Mouse (Mus musculus): ENCODE data around the gene Atp1a3. TPM values are rescaled to one million over a fixed set of nuclear protein-coding genes. Genes with fewer than 3 reads are reported as not detected.

Gene Atp1a3
- polyA plus RNA-seq, 1 experiment from 2014 or later = 1.5 TPM

GRCm38 (mm10) chr7:25011592-25011991, 5.8 kb upstream of the Atp1a3 start:
- Histone ChIP-seq H3K4me3 (no peak overlapping the region), H3K9me3 (no peaks in the 10 kb centered on the region)

DNA sequence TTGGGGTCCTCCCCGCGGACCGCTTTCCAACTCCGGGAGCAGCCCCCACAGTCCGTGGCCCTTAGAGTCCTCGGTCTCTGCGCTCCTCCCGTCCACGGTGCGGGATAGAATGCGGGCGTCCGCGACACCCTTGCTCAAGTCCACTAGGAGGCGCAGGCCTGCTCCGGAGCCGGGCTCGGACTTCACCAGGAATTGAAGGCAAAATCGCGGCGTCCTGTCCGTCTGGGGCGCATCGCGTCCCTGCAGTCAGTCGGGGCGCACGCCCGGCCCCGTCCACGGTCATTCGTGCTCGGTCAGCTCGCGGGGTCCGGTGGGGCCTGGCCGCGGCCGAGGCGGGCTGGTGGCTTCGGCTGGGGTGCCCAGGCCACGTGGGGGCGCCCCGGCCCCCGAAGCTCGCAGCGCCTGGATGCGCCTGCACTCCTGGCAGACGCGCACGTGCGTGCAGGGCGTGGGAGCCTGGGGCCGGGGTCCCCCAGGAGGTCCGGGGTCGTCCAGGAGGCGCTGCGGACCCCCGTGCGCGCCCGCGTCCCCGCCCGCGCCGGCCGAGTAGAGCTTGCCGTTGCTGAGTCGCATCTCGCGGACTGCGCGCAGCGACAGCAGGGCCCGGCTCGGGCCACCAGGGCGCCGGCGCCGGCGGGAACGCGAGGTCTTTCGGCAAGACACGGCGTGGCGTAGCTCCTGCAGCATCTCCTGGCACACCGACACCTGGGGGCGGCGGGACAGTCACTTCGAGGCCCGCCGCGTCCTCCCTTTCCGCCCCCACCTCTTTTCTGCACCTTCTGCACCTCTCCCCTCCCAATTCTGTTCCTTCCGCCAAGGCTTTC, 4.5 kb upstream of the Atp1a3 start:
- no peak overlapping the region for H3K9ac ChIP-seq
- H3K4me1 ChIP-seq = peaks cover 27% of the 10 kb centered on the region
- H3K27ac ChIP-seq = no peak overlapping the region
- WGBS = 3% methylated on average over 91 of the region's 97 CpGs
- peak overlapping the region; percentile 34 for H3K4me3 ChIP-seq
- H3K27me3 ChIP-seq = peaks cover 78% of the 10 kb centered on the region
- H3K36me3 ChIP-seq = peaks cover 28% of the 10 kb centered on the region
- peak overlapping the region; percentile 63 for H3K4me2 ChIP-seq
- ATAC-seq (ENCODE audit: insufficient number of reproducible peaks, low FRiP score, low TSS enrichment, low read depth) = no peak
- H3K9me3 ChIP-seq = no peaks in the 10 kb centered on the region

More at GRCm38 (mm10) chr7:25011592-25011991, 5.8 kb upstream of the Atp1a3 start:
- no peak for ATAC-seq (ENCODE audit: insufficient number of reproducible peaks, low FRiP score, low TSS enrichment, low read depth)
- 51% methylated on average over 7 of the region's 7 CpGs for WGBS
- Histone ChIP-seq H3K4me1 (peaks cover 20% of the 10 kb centered on the region), H3K4me2 (no peak overlapping the region), H3K36me3 (peaks cover 36% of the 10 kb centered on the region), H3K27ac (no peak overlapping the region), H3K27me3 (peaks cover 65% of the 10 kb centered on the region), H3K9ac (no peak overlapping the region)

DNA sequence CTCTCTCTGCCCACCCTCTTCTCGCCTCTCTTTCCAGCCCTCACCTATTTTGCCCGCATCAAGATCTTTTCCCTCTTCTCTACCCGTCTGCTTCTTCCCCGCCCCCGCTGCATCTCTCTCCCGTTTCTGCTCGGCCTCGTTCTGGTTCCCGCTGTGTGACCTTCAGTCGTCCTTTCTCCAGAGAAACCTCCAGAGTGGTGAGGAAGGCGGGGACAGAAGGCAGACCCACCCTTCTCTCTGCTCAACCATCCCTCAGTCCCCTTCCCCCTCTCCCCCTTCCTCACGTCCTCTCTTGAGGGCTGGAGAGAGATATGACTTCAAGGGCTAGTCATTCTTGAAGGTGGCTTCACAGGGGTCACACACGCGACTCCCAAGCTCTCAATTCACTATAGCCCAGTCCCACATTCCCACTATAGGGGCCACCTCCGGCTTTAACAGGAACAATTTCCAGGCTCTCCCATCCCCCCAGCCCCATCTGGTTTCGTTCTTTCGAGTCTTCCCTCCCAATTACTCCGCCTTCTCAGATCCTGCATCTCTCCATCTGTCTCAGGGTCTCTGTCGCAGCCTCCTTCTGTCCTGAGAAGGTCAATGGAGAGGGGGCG, 3.4 kb upstream of the Atp1a3 start:
- Histone ChIP-seq H3K27me3 (peaks cover 87% of the 10 kb centered on the region), H3K4me2 (no peak overlapping the region), H3K9ac (no peak overlapping the region), H3K27ac (no peak overlapping the region), H3K4me1 (peaks cover 28% of the 10 kb centered on the region), H3K4me3 (no peak overlapping the region; the same call in 1 of the 2 replicates), H3K9me3 (no peaks in the 10 kb centered on the region), H3K36me3 (peaks cover 18% of the 10 kb centered on the region; the same call in 1 of the 2 replicates)
- WGBS = 8% methylated on average over 20 of the region's 20 CpGs
- no peak for ATAC-seq (ENCODE audit: insufficient number of reproducible peaks, low FRiP score, low TSS enrichment, low read depth)

DNA sequence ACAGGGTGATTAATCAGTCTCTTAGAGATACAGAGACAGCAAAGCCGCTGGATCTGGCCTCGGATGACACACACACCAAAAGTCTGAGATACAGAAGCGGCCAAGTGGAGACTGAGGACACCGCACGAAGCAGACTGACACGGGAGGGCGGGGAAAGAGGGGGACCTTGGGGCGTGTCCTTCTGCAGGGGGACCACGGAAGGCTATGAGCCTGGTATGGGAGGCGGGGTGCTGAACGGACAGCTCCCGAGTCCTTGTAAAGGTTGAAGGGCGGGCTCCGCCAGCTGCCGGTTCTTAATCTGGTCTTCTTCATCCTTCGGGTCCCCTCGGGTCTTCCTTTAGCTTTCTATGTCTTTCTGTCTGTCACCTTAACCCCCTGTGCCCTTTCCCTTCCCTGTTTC, 2.9 kb upstream of the Atp1a3 start:
- Histone ChIP-seq H3K27me3 (peaks cover 92% of the 10 kb centered on the region), H3K9me3 (no peaks in the 10 kb centered on the region), H3K27ac (no peak overlapping the region), H3K36me3 (peaks cover 14% of the 10 kb centered on the region; the same call in 1 of the 2 replicates), H3K4me1 (peaks cover 28% of the 10 kb centered on the region), H3K9ac (no peak overlapping the region), H3K4me2 (no peak overlapping the region), H3K4me3 (no peak overlapping the region)
- ATAC-seq (ENCODE audit: insufficient number of reproducible peaks, low FRiP score, low TSS enrichment, low read depth) = no peak
- 2% methylated on average over 17 of the region's 17 CpGs for WGBS

- Histone ChIP-seq H3K4me1 (peaks cover 28% of the 10 kb centered on the region), H3K27me3 (peaks cover 97% of the 10 kb centered on the region), H3K27ac (no peak overlapping the region), H3K36me3 (peaks cover 6% of the 10 kb centered on the region; the same call in 1 of the 2 replicates), H3K4me3 (no peak overlapping the region), H3K9ac (no peak overlapping the region), H3K9me3 (no peaks in the 10 kb centered on the region), H3K4me2 (no peak overlapping the region)
- 34% methylated on average over 8 of the region's 8 CpGs for WGBS
- ATAC-seq (ENCODE audit: insufficient number of reproducible peaks, low FRiP score, low TSS enrichment, low read depth) = no peak
These were observed 2.0 kb upstream of the Atp1a3 start for GRCm38 (mm10) chr7:25007609-25008374.

DNA sequence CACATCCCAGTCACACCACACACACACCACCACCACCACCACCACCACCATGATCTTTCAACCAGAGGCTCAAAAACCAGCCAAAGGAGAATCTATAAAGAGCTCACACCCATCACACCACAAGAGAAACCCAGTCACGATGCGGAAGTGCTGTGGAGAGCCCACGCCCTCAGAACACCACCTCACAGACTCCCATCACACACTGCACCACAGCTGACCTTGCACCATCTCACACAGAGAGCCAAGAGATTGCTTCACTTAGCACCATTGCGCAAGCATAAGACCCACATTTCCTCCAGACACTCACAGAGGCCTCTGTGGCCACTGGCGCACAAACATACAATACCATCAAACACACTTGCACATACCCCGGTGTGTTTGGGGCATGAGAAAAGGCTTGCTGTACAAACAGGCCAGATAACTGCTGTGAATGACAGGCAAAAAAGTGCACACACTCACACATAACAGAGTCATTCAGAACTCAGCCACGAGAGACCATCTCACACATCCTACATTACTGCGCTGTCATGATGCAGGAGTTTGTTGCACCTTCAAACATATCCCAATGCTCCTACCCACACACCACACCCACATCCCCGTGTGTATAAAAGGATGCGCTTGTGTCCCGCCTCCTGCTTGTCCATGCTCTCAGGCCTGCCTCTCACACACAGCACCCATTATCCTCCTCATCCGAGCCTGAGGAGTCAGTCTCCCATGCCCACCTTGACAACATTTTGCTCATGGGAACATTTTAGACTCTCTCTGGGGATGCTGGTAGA, 1.0 kb upstream of the Atp1a3 start:
- Histone ChIP-seq H3K36me3 (no peaks in the 10 kb centered on the region), H3K9ac (no peak overlapping the region), H3K27me3 (peaks cover 92% of the 10 kb centered on the region), H3K4me3 (no peak overlapping the region), H3K4me2 (no peak overlapping the region), H3K27ac (no peak overlapping the region), H3K9me3 (no peaks in the 10 kb centered on the region), H3K4me1 (peaks cover 28% of the 10 kb centered on the region)
- ATAC-seq (ENCODE audit: insufficient number of reproducible peaks, low FRiP score, low TSS enrichment, low read depth) = no peak
- WGBS = 80% methylated on average over 12 of the region's 12 CpGs

DNA sequence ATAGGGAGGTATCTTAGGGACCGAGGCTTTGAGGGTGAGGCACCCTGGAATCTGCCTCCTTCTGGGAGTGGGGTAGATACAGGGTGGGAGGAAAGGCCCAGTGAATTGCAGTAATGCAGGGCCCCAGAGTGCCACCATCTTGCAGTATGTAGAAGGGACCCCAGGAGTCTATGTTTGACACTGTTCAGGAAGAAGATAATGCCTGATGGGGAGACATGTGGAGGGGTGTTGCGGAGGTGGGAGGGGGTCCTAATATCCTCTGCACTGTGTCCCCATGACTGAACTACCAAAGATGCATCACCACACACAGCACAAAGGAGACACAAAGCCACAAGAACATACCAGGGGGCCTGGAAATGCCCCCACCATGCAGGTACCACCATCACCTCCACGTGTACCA, 413 bp upstream of the Atp1a3 start:
- Histone ChIP-seq H3K9ac (no peak overlapping the region), H3K9me3 (no peaks in the 10 kb centered on the region), H3K27ac (no peak overlapping the region), H3K4me1 (peaks cover 28% of the 10 kb centered on the region), H3K27me3 (peaks cover 86% of the 10 kb centered on the region), H3K36me3 (no peaks in the 10 kb centered on the region), H3K4me3 (peak overlapping the region; percentile 34), H3K4me2 (peak overlapping the region; percentile 57)
- 58% methylated on average over 3 of the region's 3 CpGs for WGBS
- no peak for ATAC-seq (ENCODE audit: insufficient number of reproducible peaks, low FRiP score, low TSS enrichment, low read depth)

- Histone ChIP-seq H3K4me2 (no peak overlapping the region), H3K36me3 (no peaks in the 10 kb centered on the region), H3K27ac (no peak overlapping the region), H3K27me3 (peaks cover 72% of the 10 kb centered on the region), H3K9me3 (no peaks in the 10 kb centered on the region), H3K4me1 (peaks cover 17% of the 10 kb centered on the region), H3K4me3 (no peak overlapping the region), H3K9ac (no peak overlapping the region)
- ATAC-seq (ENCODE audit: insufficient number of reproducible peaks, low FRiP score, low TSS enrichment, low read depth) = no peak
- 37% methylated on average over 9 of the region's 9 CpGs for WGBS
These were observed 952 bp downstream of the Atp1a3 start for GRCm38 (mm10) chr7:25004806-25005205.

- no peak overlapping the region for H3K27ac ChIP-seq
- H3K9ac ChIP-seq = no peak overlapping the region
- H3K27me3 ChIP-seq = peaks cover 63% of the 10 kb centered on the region
- no peak overlapping the region for H3K4me2 ChIP-seq
- peaks cover 11% of the 10 kb centered on the region for H3K4me1 ChIP-seq
- no peak for ATAC-seq (ENCODE audit: insufficient number of reproducible peaks, low FRiP score, low TSS enrichment, low read depth)
- no peaks in the 10 kb centered on the region for H3K36me3 ChIP-seq
- no peak overlapping the region for H3K4me3 ChIP-seq
- no peaks in the 10 kb centered on the region for H3K9me3 ChIP-seq
- 83% methylated on average over 8 of the region's 8 CpGs for WGBS
These were observed 1.9 kb downstream of the Atp1a3 start for GRCm38 (mm10) chr7:25003820-25004388.

GRCm38 (mm10) chr7:25003291-25003690, 2.5 kb downstream of the Atp1a3 start:
- no peak overlapping the region for H3K27ac ChIP-seq
- no peak overlapping the region for H3K9ac ChIP-seq
- peaks cover 8% of the 10 kb centered on the region for H3K4me1 ChIP-seq
- no peak for ATAC-seq (ENCODE audit: insufficient number of reproducible peaks, low FRiP score, low TSS enrichment, low read depth)
- no peak overlapping the region for H3K4me2 ChIP-seq
- WGBS = 39% methylated on average over 11 of the region's 11 CpGs
- H3K36me3 ChIP-seq = no peaks in the 10 kb centered on the region
- no peaks in the 10 kb centered on the region for H3K9me3 ChIP-seq
- H3K4me3 ChIP-seq = no peak overlapping the region
- H3K27me3 ChIP-seq = peaks cover 57% of the 10 kb centered on the region

GRCm38 (mm10) chr7:25000711-25001110, 5.0 kb downstream of the Atp1a3 start:
- peaks cover 31% of the 10 kb centered on the region for H3K27me3 ChIP-seq
- no peak overlapping the region for H3K4me2 ChIP-seq
- H3K4me1 ChIP-seq = peaks cover 5% of the 10 kb centered on the region
- H3K36me3 ChIP-seq = no peaks in the 10 kb centered on the region
- ATAC-seq (ENCODE audit: insufficient number of reproducible peaks, low FRiP score, low TSS enrichment, low read depth) = no peak
- H3K9me3 ChIP-seq = no peaks in the 10 kb centered on the region
- no peak overlapping the region for H3K4me3 ChIP-seq
- H3K9ac ChIP-seq = no peak overlapping the region
- no peak overlapping the region for H3K27ac ChIP-seq
- WGBS = 67% methylated on average over 12 of the region's 12 CpGs
